Mouse (Mus musculus) forebrain, embryonic 13.5 days (tissue): ENCODE measurements at regions not wholly inside any gene's neighbourhood (a gene's known extent, or its start where the extent isn't known, plus 50 kb on each side); places are given as distances from the start of the nearest gene placed in this dataset.

Experiments
- ATAC-seq: fragments of 200-750 bp; cut with Nextera tagmentation; 2 replicates; pipeline ENCODE4 v1.8.0; 2017
- H3K27ac ChIP-seq: fragments of 300-500 bp; sonication (generic); 2 replicates; pipeline ENCODE4 v1.5.1; 2015; ENCODE audit warnings: inconsistent platforms, mild to moderate bottlenecking, moderate library complexity
- H3K27me3 ChIP-seq: fragments of 300-500 bp; sonication (generic); 2 replicates; pipeline ENCODE4 v1.6.1; 2015; ENCODE audit warnings: mild to moderate bottlenecking, inconsistent platforms
- H3K36me3 ChIP-seq: fragments of 300-500 bp; sonication (generic); 2 replicates; pipeline ENCODE4 v1.6.1; 2015; ENCODE audit warnings: mild to moderate bottlenecking, inconsistent platforms; ENCODE audit not compliant: poor library complexity, severe bottlenecking
- H3K4me1 ChIP-seq: fragments of 300-500 bp; sonication (generic); 2 replicates; pipeline ENCODE4 v1.6.1; 2015; ENCODE audit warnings: inconsistent platforms
- H3K4me2 ChIP-seq: fragments of 300-500 bp; sonication (generic); 2 replicates; pipeline ENCODE4 v1.6.1; 2015; ENCODE audit warnings: inconsistent platforms, mild to moderate bottlenecking, moderate library complexity
- H3K4me3 ChIP-seq: fragments of 300-500 bp; sonication (generic); 2 replicates; pipeline ENCODE4 v1.5.1; 2015; ENCODE audit warnings: mild to moderate bottlenecking, inconsistent platforms
- H3K9ac ChIP-seq: fragments of 300-500 bp; sonication (generic); 2 replicates; pipeline ENCODE4 v1.6.1; 2015; ENCODE audit warnings: mild to moderate bottlenecking, inconsistent platforms
- H3K9me3 ChIP-seq: fragments of 300-500 bp; sonication (generic); replicated peaks from 2 replicates; pipeline ENCODE4 v1.6.1; 2016; ENCODE audit warnings: inconsistent platforms
- WGBS: fragments of 180-500 bp; shearing (Covaris S2); methylation state at CpG from one replicate; pipeline ENCODE4 v1.1.7; 2015; 5-methylcytosine and 5-hydroxymethylcytosine counted together

DNA sequence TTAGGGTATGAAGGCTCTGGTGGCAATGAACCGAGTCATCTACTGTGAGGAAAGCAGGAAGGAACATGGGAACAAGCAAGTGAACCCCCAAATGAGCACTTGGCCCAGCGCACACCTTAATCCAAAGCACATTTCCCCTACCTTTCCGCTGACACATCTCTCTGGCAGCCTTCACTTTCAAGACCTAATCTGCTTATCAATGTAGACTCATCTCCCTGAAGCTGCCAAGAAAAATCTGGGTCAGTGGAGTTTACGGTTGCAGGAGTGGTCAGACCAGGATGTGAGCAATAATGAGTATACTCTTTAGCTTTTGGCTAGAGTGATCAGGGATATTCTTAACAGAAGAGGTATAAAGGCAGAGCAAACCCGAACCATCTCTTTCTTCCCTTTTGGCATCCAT, 242.4 kb upstream of the Tsc22d2 start:
- no peak overlapping the region for H3K4me2 ChIP-seq
- no peak overlapping the region for H3K4me3 ChIP-seq
- H3K36me3 ChIP-seq, result no peaks in the 10 kb centered on the region
- no peak overlapping the region for H3K27ac ChIP-seq
- H3K27me3 ChIP-seq, result no peaks in the 10 kb centered on the region
- 94% methylated on average over 5 of the region's 5 CpGs for WGBS
- H3K9ac ChIP-seq, result no peak overlapping the region
- peaks cover 7% of the 10 kb centered on the region; the same call in 1 of the 2 replicates for H3K4me1 ChIP-seq
- ATAC-seq, result no peak
- no peaks in the 10 kb centered on the region for H3K9me3 ChIP-seq

DNA sequence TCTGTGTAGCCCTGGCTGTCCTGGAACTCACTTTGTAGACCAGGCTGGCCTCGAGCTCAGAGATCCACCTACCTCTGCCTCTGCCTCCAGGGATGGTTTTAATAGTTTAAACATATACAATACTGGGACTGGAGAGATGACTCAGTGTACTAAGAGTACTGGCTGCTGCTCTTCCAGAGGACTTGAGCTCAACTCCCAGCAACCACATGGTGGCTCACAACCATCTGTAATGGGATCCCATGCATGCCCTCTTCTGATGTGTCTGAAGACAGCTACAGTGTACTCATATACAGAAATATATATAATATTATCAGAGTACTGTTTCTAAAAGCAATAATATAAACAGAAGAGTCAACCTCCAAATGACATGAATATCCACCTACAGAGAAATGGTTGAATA, 240.7 kb upstream of the Tsc22d2 start:
- Histone ChIP-seq H3K4me2 (no peak overlapping the region), H3K27ac (no peak overlapping the region), H3K9me3 (no peaks in the 10 kb centered on the region), H3K9ac (no peak overlapping the region), H3K36me3 (no peaks in the 10 kb centered on the region), H3K27me3 (no peaks in the 10 kb centered on the region), H3K4me1 (peaks cover 1% of the 10 kb centered on the region; the same call in 1 of the 2 replicates), H3K4me3 (no peak overlapping the region)
- no peak for ATAC-seq
- 74% methylated on average over 1 of the region's 1 CpGs for WGBS

DNA sequence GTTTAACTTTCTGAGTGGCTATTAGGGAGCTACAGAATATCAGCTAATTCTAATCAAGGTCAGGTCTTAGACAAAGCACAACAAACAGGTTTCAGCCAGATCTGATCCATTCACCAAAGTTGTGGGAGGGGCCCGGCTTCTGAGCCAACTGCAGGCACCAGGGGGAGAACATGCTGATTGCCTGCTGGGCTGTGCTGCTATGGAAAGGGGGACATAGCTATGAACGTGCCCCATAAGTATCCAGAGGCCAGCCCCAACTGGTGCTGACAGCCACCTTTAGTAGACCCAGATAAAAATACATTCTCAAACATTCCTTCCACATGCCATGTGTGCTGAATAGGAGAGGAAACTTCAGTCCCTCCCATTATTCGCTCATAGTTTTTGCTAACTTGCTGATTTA, 232.8 kb upstream of the Tsc22d2 start:
- no peak overlapping the region for H3K4me2 ChIP-seq
- H3K9ac ChIP-seq, result no peak overlapping the region
- no peaks in the 10 kb centered on the region for H3K4me1 ChIP-seq
- no peak for ATAC-seq
- no peak overlapping the region for H3K27ac ChIP-seq
- WGBS, result 45% methylated on average over 3 of the region's 3 CpGs
- H3K9me3 ChIP-seq, result no peaks in the 10 kb centered on the region
- H3K27me3 ChIP-seq, result no peaks in the 10 kb centered on the region
- H3K36me3 ChIP-seq, result no peaks in the 10 kb centered on the region
- H3K4me3 ChIP-seq, result no peak overlapping the region

DNA sequence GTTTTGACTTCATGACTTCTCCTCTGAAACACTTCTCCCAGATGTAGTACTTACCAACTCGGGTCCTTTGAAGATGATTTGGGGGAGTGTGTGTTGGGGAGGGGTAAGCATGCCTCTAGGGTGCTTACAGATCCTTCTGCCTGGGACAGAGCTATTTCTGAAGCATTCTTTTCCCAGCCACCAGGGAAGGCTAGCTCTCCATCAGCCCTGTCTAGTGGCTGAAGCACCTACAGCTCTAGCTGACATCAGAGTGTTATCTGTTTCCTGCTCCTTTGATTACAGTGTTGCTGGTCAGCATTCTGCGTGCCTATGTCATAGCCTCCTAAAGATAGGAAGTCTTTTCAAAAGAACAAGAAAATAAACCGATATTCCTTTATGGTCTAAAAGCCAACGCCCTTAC, 232.2 kb upstream of the Tsc22d2 start:
- ATAC-seq, result no peak
- Histone ChIP-seq H3K4me2 (no peak overlapping the region), H3K9me3 (no peaks in the 10 kb centered on the region), H3K4me3 (no peak overlapping the region), H3K27ac (no peak overlapping the region), H3K36me3 (no peaks in the 10 kb centered on the region), H3K27me3 (no peaks in the 10 kb centered on the region), H3K4me1 (no peaks in the 10 kb centered on the region), H3K9ac (no peak overlapping the region)
- WGBS, result 86% methylated on average over 4 of the region's 4 CpGs

DNA sequence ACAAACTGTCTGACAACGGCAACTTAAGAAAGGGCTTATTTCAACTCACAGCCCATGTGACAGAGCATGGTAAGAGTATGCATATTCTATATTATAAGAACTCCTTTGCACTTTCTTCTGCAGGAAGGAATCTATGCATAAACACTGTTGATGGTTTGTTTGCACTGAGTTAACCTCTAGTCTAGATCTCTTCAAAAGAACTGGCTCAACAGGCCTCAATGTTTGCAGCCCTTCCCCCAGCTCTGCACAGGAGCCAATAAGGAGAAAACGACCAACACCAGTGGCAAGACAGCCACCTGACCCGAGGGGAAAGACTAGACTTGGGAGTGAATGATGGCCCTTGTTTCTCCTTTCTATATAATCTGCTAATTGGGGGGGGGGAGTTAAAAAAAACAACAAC, 231.2 kb upstream of the Tsc22d2 start:
- ATAC-seq, result no peak
- no peak overlapping the region for H3K9ac ChIP-seq
- no peaks in the 10 kb centered on the region for H3K9me3 ChIP-seq
- no peak overlapping the region for H3K27ac ChIP-seq
- H3K4me3 ChIP-seq, result no peak overlapping the region
- no peaks in the 10 kb centered on the region for H3K36me3 ChIP-seq
- 43% methylated on average over 3 of the region's 3 CpGs for WGBS
- H3K4me1 ChIP-seq, result no peaks in the 10 kb centered on the region
- no peak overlapping the region for H3K4me2 ChIP-seq
- no peaks in the 10 kb centered on the region for H3K27me3 ChIP-seq

DNA sequence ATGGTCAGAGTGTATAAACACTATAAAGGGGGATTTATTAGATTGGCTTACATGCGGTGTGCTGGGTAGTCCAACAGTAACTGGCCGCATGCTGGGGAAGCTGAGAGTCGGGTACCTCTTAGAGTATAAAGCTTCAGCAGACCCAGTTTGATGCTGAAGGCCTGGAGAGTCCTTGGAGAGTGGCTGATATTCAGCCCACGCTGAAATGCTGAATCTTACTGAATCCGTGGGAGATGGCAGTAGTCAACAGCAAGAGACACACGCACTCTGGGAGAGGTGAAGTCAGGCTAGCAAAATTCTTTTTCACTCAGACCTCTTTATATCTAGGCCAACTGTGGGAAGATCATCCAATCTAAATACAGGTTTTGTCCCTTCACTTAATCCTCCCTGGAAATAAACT, 214.1 kb upstream of the Tsc22d2 start:
- H3K4me3 ChIP-seq, result no peak overlapping the region
- H3K4me1 ChIP-seq, result no peaks in the 10 kb centered on the region
- no peaks in the 10 kb centered on the region for H3K9me3 ChIP-seq
- ATAC-seq, result no peak
- H3K4me2 ChIP-seq, result no peak overlapping the region
- no peaks in the 10 kb centered on the region for H3K36me3 ChIP-seq
- no peak overlapping the region for H3K9ac ChIP-seq
- no peaks in the 10 kb centered on the region for H3K27me3 ChIP-seq
- no peak overlapping the region for H3K27ac ChIP-seq
- WGBS, result 91% methylated on average over 6 of the region's 6 CpGs

DNA sequence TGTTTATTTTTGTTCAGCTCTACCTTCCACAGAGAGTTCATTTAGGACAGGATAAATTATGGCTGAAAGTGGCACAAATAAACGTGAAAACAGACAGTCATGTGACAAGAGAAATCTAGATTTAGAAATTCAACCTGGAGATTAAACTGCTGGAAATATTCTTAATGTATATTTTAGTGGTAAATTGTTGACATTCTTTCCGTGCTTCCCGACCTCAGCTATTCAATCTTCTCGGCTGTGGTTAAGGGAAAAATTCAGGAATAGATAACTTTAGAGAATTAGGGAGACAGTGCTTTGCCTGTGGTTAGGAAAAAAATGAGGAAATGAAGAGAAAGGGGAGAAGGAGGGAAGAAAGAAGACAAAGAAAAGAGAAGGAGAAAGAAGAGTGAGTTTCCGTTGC, 211.7 kb upstream of the Tsc22d2 start:
- 88% methylated on average over 5 of the region's 5 CpGs for WGBS

DNA sequence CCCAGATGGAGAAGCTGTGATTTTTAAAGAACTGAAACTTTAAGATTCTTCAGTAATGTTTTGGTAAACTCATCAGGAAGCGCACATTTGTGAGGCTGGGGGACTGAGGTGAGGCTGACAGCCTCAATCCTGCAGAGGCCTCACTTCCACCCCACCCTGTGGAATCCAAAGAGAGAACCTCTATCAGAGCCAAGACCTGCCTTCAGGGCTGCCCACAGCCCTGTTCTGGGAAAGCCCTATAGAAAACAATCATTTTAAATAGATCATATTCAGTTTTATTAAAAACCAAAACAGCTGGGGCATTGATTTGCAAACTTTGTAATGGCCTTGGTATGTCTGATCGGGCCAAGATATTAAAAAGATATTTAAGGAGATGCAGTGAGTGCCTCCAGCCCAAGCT, 210.7 kb upstream of the Tsc22d2 start:
- no peaks in the 10 kb centered on the region for H3K4me1 ChIP-seq
- WGBS, result 92% methylated on average over 2 of the region's 2 CpGs
- no peak overlapping the region for H3K4me3 ChIP-seq
- no peaks in the 10 kb centered on the region for H3K36me3 ChIP-seq
- no peaks in the 10 kb centered on the region for H3K27me3 ChIP-seq
- peaks cover 2% of the 10 kb centered on the region; the same call in 1 of the 2 replicates for H3K9me3 ChIP-seq
- no peak for ATAC-seq
- H3K27ac ChIP-seq, result no peak overlapping the region
- H3K4me2 ChIP-seq, result no peak overlapping the region
- H3K9ac ChIP-seq, result no peak overlapping the region

More for the DNA sequence above, 211.7 kb upstream of the Tsc22d2 start:
- no peak for ATAC-seq
- Histone ChIP-seq H3K9ac (no peak overlapping the region), H3K36me3 (no peaks in the 10 kb centered on the region), H3K27ac (no peak overlapping the region), H3K4me1 (no peaks in the 10 kb centered on the region), H3K4me2 (no peak overlapping the region), H3K9me3 (no peaks in the 10 kb centered on the region), H3K4me3 (no peak overlapping the region), H3K27me3 (no peaks in the 10 kb centered on the region)

DNA sequence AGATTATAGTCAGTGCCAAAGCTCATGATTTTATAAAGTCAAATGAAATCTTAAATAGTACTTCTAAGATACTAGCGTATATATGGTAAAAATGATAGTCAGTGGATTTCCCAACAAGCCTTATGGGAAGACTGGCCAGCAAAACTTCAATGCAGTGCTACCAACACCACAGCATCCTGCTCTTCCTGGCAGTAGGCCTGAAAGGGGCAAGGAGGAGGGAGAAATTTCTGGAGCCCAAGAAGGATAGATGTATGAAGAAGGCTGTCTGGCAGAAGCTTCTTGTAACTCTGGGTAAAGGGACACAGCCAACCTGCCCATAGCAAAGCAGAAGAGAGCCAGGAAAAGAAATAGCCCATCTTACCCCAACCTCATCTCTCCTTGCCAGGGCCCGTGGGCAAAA, 209.0 kb upstream of the Tsc22d2 start:
- H3K27ac ChIP-seq, result no peak overlapping the region
- WGBS, result 96% methylated on average over 2 of the region's 2 CpGs
- no peak for ATAC-seq
- no peak overlapping the region for H3K4me3 ChIP-seq
- H3K9me3 ChIP-seq, result peaks cover 5% of the 10 kb centered on the region; the same call in 1 of the 2 replicates
- H3K9ac ChIP-seq, result no peak overlapping the region
- H3K4me1 ChIP-seq, result no peaks in the 10 kb centered on the region
- no peaks in the 10 kb centered on the region for H3K36me3 ChIP-seq
- no peaks in the 10 kb centered on the region for H3K27me3 ChIP-seq
- no peak overlapping the region for H3K4me2 ChIP-seq

DNA sequence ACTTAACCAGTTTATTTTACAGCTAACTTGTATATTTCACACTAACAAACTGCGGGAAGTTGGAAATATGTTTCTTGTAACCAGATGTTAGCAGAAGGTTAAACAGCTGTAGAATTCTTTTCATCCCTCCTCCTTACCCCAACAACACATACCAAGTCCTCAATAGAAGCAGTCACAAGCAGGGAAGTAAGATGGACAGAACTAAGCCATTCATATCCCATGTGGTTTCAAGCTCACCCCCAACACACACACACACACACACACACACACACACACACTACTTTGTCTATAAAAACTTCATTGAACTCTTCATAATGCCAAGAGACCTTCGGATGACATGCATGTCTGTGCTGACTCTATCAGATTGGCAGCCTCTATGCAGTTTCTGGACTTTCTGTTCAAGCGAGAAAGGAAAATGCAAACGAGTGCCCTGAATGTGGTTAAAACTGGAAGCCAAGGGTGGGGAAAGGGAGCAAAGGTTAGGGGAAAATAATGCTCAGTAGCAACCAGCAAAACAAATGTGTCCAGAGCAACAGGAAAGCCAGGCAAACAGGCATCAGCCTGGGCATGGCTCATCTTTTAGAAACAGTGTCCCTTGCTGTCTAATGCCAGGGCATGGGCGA, 207.6 kb upstream of the Tsc22d2 start:
- Histone ChIP-seq H3K36me3 (no peaks in the 10 kb centered on the region), H3K27me3 (no peaks in the 10 kb centered on the region), H3K9me3 (peaks cover 5% of the 10 kb centered on the region; the same call in 1 of the 2 replicates), H3K27ac (no peak overlapping the region), H3K9ac (no peak overlapping the region), H3K4me1 (no peaks in the 10 kb centered on the region), H3K4me3 (no peak overlapping the region), H3K4me2 (no peak overlapping the region)
- WGBS, result 63% methylated on average over 5 of the region's 5 CpGs
- ATAC-seq, result no peak

DNA sequence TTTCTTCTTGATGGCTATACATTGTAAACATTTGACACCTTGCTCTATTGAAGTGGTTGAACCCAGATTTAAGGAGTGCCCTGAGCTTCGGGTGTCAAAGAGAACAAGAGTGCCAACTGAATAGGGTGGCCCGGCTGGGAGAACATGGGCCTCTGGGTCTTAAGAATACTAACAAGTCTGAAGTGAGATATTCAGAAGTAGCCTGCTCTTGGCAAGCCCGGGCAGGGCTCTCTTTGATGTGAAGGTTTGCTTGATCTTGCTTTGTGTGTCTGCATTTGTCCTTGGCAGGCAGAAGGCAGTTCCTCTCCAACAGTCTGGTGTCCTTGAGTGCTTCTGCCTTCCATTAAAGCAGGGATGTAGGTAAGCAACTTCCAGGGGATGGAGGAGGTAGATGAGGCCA, 203.5 kb upstream of the Tsc22d2 start:
- H3K9ac ChIP-seq, result no peak overlapping the region
- no peaks in the 10 kb centered on the region for H3K36me3 ChIP-seq
- no peaks in the 10 kb centered on the region for H3K4me1 ChIP-seq
- H3K4me3 ChIP-seq, result no peak overlapping the region
- H3K27me3 ChIP-seq, result no peaks in the 10 kb centered on the region
- 63% methylated on average over 3 of the region's 3 CpGs for WGBS
- peaks cover 5% of the 10 kb centered on the region; the same call in 1 of the 2 replicates for H3K9me3 ChIP-seq
- ATAC-seq, result no peak
- H3K4me2 ChIP-seq, result no peak overlapping the region
- H3K27ac ChIP-seq, result no peak overlapping the region

DNA sequence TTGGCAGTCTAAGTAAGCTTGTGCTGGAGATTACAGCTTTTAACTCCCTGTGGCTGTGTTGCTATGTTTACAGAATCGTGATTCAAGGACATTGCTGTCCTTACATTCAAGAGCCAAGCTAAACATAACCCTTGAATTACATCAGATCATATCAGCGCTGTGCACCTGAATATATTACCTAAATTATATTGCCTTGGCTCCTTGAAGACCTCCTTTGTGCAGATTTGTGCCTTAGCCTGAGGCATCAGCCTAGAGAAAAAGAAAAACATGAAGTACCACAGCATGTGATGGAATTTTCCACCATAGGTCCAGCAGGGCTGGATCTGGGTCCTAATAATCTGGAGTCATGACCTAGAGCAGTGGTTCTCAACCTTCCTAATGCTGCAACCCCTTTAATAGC, 189.8 kb upstream of the Tsc22d2 start:
- Histone ChIP-seq H3K4me3 (no peak overlapping the region), H3K4me2 (no peak overlapping the region), H3K27me3 (no peaks in the 10 kb centered on the region), H3K9ac (no peak overlapping the region), H3K36me3 (no peaks in the 10 kb centered on the region), H3K4me1 (no peaks in the 10 kb centered on the region), H3K9me3 (no peaks in the 10 kb centered on the region), H3K27ac (no peak overlapping the region)
- WGBS, result 89% methylated on average over 2 of the region's 2 CpGs
- ATAC-seq, result no peak
